Mouse (Mus musculus): ENCODE measurements around the gene Slc44a1.

DNA sequence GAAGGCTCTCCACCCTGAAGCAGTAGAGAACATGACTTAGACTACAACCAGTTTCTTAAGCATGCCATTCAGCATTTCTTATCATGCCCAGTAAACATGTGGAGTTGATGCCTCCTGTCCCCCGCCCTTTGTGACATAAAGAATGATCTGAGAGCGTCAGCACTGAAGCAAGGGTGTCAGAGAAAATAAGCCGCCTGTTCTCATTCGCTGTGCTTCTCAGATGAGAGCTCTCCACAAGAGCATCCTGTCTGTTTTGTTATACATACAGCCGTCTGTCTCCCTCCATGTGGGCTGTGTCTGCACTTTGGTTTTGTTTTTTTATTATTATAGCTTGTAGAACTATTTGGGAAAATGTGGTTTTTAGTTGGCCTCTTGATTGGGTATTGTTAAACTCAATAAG is 124.4 kb downstream of the Slc44a1 start:
- TF ChIP-seq CTCF (IDR thresholded peaks at IDR 0.05; ENCODE audit: low read depth, low read length) (no peak), POLR2A (IDR thresholded peaks at IDR 0.05; ENCODE audit: extremely low read depth, insufficient read depth, low read length) (no peak)
